Mouse (Mus musculus): ENCODE data around the gene Gdpd3. TPM values are rescaled to one million over a fixed set of nuclear protein-coding genes. Genes with fewer than 3 reads are reported as not detected.
A peak's percentile ranks its signal among the peaks of the same experiment; 100 is the strongest.
"Not testable (repeated sequence)": the region's sequence is repeated elsewhere in the genome, so short reads cannot be mapped to it uniquely, and the experiment has no call there.

Gdpd3 gene
- polyA plus RNA-seq, 1 experiment from 2014 or later: 6.4 TPM

GRCm38 (mm10) chr7:126776598-126777057 is 10.5 kb downstream of the Gdpd3 start, which contains the start of gene Ypel3:
TSS of gene Ypel3 (plus strand) at chr7:126776955.
- peak within 1 kb of the TSS; percentile 70 for H3K4me3 ChIP-seq (replicated peaks; ENCODE audit: low read depth, low read length)
- no peaks in the 10 kb centered on the region for H3K9me3 ChIP-seq (replicated peaks; ENCODE audit: low read length)
- peaks cover 6% of the 10 kb centered on the region; the same call in 1 of the 2 replicates for H3K36me3 ChIP-seq (ENCODE audit: insufficient read depth, low read length)
- peak within 1 kb of the TSS; percentile 96 for H3K9ac ChIP-seq (ENCODE audit: low read depth, low read length)
- WGBS: 1% methylated on average over 29 of the region's 37 CpGs
- H3K4me1 ChIP-seq (replicated peaks; ENCODE audit: insufficient read depth, low read length): peaks cover 27% of the 10 kb centered on the region
- peak; percentile 96 for DNase-seq (ENCODE audit: low spot score)
- TF ChIP-seq CTCF (IDR thresholded peaks at IDR 0.05; ENCODE audit: low read depth): no peak
- H3K27me3 ChIP-seq (ENCODE audit: insufficient read depth, low read length): no peaks in the 10 kb centered on the region
- peak within 1 kb of the TSS; percentile 91 for H3K27ac ChIP-seq
- ATAC-seq (replicated peaks; ENCODE audit: low FRiP score, low read depth): peak; percentile 88
- peak within 1 kb of the TSS; percentile 91 for H3K4me2 ChIP-seq (ENCODE audit: low read length)

DNA sequence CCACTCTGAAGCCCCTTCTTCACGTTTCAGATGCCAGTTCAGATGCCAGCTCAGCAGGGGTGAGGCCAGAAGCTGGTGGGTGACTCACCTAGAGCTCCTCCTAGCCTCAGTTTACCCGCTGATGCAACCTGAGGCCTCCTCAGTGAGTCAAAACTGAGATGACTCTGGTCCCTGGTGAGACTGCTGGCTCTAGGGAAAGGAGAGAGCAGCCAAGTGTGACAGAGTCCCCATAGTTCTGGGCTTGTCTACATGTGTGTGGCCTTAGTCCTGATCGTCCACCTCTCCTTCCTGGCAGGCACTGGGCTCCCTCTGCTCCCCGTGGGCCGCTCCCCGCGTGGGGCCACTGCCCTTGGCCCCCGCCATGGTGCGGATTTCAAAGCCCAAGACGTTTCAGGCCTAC is 11.3 kb downstream of the Gdpd3 start:
- TF ChIP-seq CTCF (IDR thresholded peaks at IDR 0.05; ENCODE audit: low read depth): no peak
- H3K9me3 ChIP-seq (replicated peaks; ENCODE audit: low read length): no peaks in the 10 kb centered on the region
- H3K36me3 ChIP-seq (ENCODE audit: insufficient read depth, low read length): peaks cover 6% of the 10 kb centered on the region; the same call in 1 of the 2 replicates
- peaks cover 28% of the 10 kb centered on the region for H3K4me1 ChIP-seq (replicated peaks; ENCODE audit: insufficient read depth, low read length)
- ATAC-seq (replicated peaks; ENCODE audit: low FRiP score, low read depth): no peak; the same call in 1 of the 2 replicates
- peak overlapping the region; percentile 91 for H3K4me2 ChIP-seq (ENCODE audit: low read length)
- WGBS: 28% methylated on average over 9 of the region's 10 CpGs
- H3K27ac ChIP-seq: peak overlapping the region; percentile 91
- no peaks in the 10 kb centered on the region for H3K27me3 ChIP-seq (ENCODE audit: insufficient read depth, low read length)
- peak; percentile 46 for DNase-seq (ENCODE audit: low spot score)
- H3K4me3 ChIP-seq (replicated peaks; ENCODE audit: low read depth, low read length): peak overlapping the region; percentile 70
- H3K9ac ChIP-seq (ENCODE audit: low read depth, low read length): peak overlapping the region; percentile 96

- Histone ChIP-seq H3K4me1 (replicated peaks; ENCODE audit: insufficient read depth, low read length) (peaks cover 28% of the 10 kb centered on the region), H3K4me2 (ENCODE audit: low read length) (peak overlapping the region; percentile 91), H3K27me3 (ENCODE audit: insufficient read depth, low read length) (no peaks in the 10 kb centered on the region), H3K27ac (no peak overlapping the region), H3K9ac (ENCODE audit: low read depth, low read length) (no peak overlapping the region; the same call in 1 of the 2 replicates), H3K4me3 (replicated peaks; ENCODE audit: low read depth, low read length) (peak overlapping the region; percentile 70; the same call in 1 of the 2 replicates), H3K9me3 (replicated peaks; ENCODE audit: low read length) (no peaks in the 10 kb centered on the region), H3K36me3 (ENCODE audit: insufficient read depth, low read length) (peaks cover 6% of the 10 kb centered on the region; the same call in 1 of the 2 replicates)
- no peak for TF ChIP-seq CTCF (IDR thresholded peaks at IDR 0.05; ENCODE audit: low read depth)
- WGBS: 84% methylated on average over 3 of the region's 3 CpGs
- DNase-seq (ENCODE audit: low spot score) (no peak), ATAC-seq (replicated peaks; ENCODE audit: low FRiP score, low read depth) (no peak)
These were observed 12.0 kb downstream of the Gdpd3 start for GRCm38 (mm10) chr7:126778147-126778546.

DNA sequence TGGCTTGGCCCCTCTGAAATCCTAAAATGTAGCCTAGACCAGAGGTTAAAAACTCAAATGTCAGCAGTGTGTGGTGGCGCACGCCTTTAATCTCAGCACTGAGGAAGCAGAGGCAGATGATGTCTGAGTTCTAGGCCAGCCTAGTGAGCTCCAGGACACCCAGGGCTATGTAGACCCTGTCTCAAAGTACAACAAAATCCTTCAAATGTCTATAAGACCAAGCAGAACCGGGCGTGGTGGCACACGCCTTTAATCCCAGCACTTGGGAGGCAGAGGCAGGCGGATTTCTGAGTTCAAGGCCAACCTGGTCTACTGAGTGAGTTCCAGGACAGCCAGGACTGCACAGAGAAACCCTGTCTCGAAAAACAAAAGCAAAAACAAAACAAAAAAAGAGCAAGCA is 13.0 kb downstream of the Gdpd3 start:
- ATAC-seq (replicated peaks; ENCODE audit: low FRiP score, low read depth): not testable (repeated sequence)

DNA sequence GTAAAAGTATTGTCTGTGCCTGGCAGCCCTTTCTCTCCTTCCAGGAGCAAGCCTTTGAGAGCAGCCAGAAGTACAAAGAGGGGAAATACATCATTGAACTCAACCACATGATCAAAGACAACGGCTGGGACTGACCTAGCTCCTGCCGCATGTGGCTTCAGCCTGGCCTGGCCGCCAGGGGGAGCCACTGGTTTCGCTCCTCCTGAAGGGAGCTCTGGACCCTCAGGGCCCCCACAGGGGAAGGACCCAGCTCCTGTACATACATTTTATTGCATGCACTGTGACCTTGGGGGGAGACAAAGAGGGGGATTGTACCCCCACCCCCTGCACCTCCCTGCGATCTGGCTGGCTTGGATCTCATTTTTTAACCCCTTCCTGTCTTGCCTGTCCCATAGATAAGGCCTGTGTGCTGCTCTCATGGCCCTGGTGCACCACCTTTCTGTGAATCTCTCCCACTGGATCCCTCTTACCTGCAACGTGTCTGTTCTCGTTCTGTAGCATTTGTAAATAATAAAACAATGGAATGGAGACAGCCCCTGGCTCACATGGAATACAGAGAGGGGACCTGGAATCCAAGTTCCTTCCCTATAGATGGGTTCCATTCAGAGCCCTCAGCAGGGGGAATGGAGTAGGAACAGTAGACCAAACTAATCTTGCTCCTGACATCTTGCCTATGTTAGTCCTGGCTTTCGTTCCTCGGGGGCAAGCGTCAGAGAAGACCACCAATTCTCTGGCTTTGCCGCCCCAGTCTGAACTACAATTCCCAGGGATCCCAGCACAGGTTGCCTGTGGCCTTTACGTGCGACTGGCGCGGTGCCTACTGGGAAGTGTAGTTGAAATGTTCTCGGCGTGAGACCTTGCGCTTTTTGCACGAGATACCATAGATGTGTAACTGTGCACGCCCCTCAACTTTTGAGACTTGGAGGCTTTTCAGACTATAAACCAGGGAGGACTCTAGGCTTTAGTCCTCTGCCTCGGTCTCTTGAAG is 14.1 kb downstream of the Gdpd3 start:
- peak overlapping the region; percentile 39; the same call in 1 of the 2 replicates for H3K27ac ChIP-seq
- no peaks in the 10 kb centered on the region for H3K27me3 ChIP-seq (ENCODE audit: insufficient read depth, low read length)
- TF ChIP-seq CTCF (IDR thresholded peaks at IDR 0.05; ENCODE audit: low read depth): peak; percentile 94
- ATAC-seq (replicated peaks; ENCODE audit: low FRiP score, low read depth) (peak; percentile 49), DNase-seq (ENCODE audit: low spot score) (peak; percentile 94)
- H3K4me1 ChIP-seq (replicated peaks; ENCODE audit: insufficient read depth, low read length): peaks cover 28% of the 10 kb centered on the region
- peaks cover 19% of the 10 kb centered on the region for H3K36me3 ChIP-seq (ENCODE audit: insufficient read depth, low read length)
- no peaks in the 10 kb centered on the region for H3K9me3 ChIP-seq (replicated peaks; ENCODE audit: low read length)
- peak overlapping the region; percentile 59 for H3K9ac ChIP-seq (ENCODE audit: low read depth, low read length)
- under 1% methylated on average over 21 of the region's 21 CpGs for WGBS
- H3K4me2 ChIP-seq (ENCODE audit: low read length): peak overlapping the region; percentile 76
- peak overlapping the region; percentile 33 for H3K4me3 ChIP-seq (replicated peaks; ENCODE audit: low read depth, low read length)

More for the DNA sequence above, 13.0 kb downstream of the Gdpd3 start:
- not testable (repeated sequence) for H3K9ac ChIP-seq (ENCODE audit: low read depth, low read length); DNase-seq (ENCODE audit: low spot score); H3K36me3 ChIP-seq (ENCODE audit: insufficient read depth, low read length); H3K27ac ChIP-seq; H3K4me2 ChIP-seq (ENCODE audit: low read length); H3K4me3 ChIP-seq (replicated peaks; ENCODE audit: low read depth, low read length); H3K27me3 ChIP-seq (ENCODE audit: insufficient read depth, low read length); H3K9me3 ChIP-seq (replicated peaks; ENCODE audit: low read length)
- peaks cover 28% of the 10 kb centered on the region for H3K4me1 ChIP-seq (replicated peaks; ENCODE audit: insufficient read depth, low read length)
- WGBS: 92% methylated on average over 7 of the region's 7 CpGs

DNA sequence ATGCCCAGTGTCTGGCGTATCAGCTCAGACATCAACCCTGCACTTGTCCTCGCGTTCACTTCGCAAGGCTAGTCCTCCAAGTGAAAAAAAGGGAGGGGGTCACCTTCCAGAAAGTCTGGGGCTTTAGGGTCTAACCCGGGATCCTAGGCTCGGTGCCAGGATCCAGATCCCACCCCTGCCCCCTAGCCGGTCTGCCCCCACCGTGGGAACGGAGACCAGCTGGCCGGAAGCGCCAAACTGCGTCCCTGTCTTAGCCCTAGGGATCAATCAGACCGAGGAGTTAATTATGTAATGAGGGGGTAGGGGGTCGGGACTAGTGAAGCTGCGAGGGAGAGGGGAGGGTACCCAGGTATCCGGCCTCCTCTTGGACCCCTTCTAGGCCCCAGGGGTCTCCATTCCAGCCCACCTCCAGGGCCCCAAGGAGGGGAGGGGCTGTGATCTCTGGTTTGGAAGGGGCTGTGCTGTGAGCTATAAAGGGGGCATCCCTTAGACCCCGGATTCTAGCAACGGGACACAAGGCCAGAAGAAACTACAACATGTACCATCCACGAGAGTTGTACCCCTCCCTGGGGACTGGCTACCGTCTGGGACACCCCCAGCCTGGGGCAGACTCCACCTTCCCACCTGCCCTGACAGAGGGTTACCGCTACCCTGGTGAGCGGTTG is 15.0 kb downstream of the Gdpd3 start, which contains the start of gene Tbx6:
TSS of gene Tbx6 (plus strand) at position 513 of the 665 bp plus-strand sequence.
- 0 out of 2 replicates have a peak, but pooled peaks have one; percentile 2 for ATAC-seq (replicated peaks; ENCODE audit: low FRiP score, low read depth)
- Histone ChIP-seq H3K9me3 (replicated peaks; ENCODE audit: low read length) (no peaks in the 10 kb centered on the region), H3K4me3 (replicated peaks; ENCODE audit: low read depth, low read length) (peak within 1 kb of the TSS; percentile 33), H3K4me2 (ENCODE audit: low read length) (peak within 1 kb of the TSS; percentile 76), H3K4me1 (replicated peaks; ENCODE audit: insufficient read depth, low read length) (peaks cover 24% of the 10 kb centered on the region), H3K27me3 (ENCODE audit: insufficient read depth, low read length) (no peaks in the 10 kb centered on the region), H3K9ac (ENCODE audit: low read depth, low read length) (peak within 1 kb of the TSS; percentile 59), H3K27ac (no peak within 1 kb of the TSS), H3K36me3 (ENCODE audit: insufficient read depth, low read length) (peaks cover 26% of the 10 kb centered on the region)
- peak; percentile 27 for DNase-seq (ENCODE audit: low spot score)
- no peak for TF ChIP-seq CTCF (IDR thresholded peaks at IDR 0.05; ENCODE audit: low read depth)
- WGBS: 5% methylated on average over 22 of the region's 22 CpGs

Measured in kidney, postnatal 0 days (tissue).